Mouse (Mus musculus) left cerebral cortex, postnatal 10 days (tissue): Measurements from ENCODE around the gene Cx3cr1. TPM values are rescaled to one million over a fixed set of nuclear protein-coding genes. Genes with fewer than 3 reads are reported as not detected.

Experiments
- DNase-seq, 2 experiments: peaks; one replicate each; pipeline ENCODE4 v3.0.0; 2021 to 2022; ENCODE audit warnings: low spot score in 2 of 2, mixed read lengths in 1 of 2; ENCODE audit errors: extremely low spot score in 1 of 2
- intact Hi-C: fragments of 180-260 bp; cut with DNase I; formaldehyde crosslinking; loops from one replicate; pipeline ENCODE4 v1.15.1; 2025
- total RNA-seq, 2 experiments: library from RNA; stranded (reverse); gene quantifications; 2 replicates each; pipeline ENCODE4 v1.2.3; 2021

Gene Cx3cr1
- total RNA-seq, 2 experiments from 2014 or later, result 31.9 to 33.5 TPM

- DNase-seq, result no peak
- intact Hi-C loops, result loop anchor here (2.0 to 5.0 kb wide), 2 partner anchors 27 to 48 kb away; no protein-coding TSS in a partner anchor
These were observed 59.8 kb downstream of the Cx3cr1 start for GRCm38 (mm10) chr9:120009871-120010270.

DNA sequence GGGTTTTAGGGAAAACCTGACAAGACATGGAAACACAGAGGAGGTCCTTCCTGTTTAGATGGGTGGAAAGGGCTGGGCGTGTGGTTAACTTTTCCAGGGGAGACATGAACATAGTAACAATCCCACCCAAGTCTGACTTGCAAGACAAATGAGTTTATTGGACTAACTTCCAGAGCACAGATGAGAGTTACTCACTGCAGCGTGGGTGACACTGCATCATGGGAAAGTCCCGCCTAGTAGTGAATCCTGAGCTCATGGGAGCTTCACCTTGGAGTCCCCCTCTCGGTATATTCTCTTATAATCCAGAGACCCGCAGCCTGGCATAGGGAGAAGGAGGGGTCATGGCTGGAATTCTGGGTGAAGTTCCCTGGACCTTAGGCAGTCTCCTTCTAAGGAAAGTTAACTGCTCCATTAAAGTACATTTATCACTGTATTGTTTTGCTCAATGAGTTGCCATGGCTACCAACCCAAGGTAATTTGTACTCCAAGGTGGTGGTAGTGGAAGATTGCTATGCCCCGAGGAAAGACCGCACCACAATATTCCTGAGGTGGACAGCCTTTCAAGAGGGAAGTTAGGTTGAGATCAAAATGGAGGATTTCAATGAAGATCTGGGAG, 60.3 kb downstream of the Cx3cr1 start:
- no peak for DNase-seq
- intact Hi-C loops, result no loop called here

- intact Hi-C loops, result no loop called here
- DNase-seq, result no peak
These were observed 61.8 kb downstream of the Cx3cr1 start for GRCm38 (mm10) chr9:120007833-120008232.

DNA sequence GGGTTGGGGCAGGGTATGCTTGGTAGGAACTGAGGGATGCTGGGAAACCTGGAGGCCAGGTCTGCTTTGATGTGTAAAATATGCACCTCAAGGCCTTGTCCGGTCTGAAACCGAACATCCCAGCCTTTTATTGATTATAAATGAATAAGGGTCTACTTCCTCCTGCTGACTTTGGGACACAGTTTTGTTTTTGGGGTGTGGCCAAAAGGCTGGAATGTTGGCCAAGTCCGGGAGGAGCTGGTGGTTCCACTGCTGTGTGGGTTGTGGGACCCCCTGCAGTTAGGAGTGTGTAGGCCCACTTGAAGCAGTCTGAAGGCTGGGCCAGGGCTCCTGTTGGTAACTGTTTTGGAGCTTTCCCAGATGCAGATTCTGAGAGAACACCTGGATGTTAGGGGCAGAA, 63.7 kb downstream of the Cx3cr1 start:
- intact Hi-C loops, result no loop called here

GRCm38 (mm10) chr9:120002893-120003292, 66.8 kb downstream of the Cx3cr1 start:
- intact Hi-C loops, result no loop called here
- DNase-seq, result no peak

More for the DNA sequence above, 63.7 kb downstream of the Cx3cr1 start:
- no peak for DNase-seq

DNA sequence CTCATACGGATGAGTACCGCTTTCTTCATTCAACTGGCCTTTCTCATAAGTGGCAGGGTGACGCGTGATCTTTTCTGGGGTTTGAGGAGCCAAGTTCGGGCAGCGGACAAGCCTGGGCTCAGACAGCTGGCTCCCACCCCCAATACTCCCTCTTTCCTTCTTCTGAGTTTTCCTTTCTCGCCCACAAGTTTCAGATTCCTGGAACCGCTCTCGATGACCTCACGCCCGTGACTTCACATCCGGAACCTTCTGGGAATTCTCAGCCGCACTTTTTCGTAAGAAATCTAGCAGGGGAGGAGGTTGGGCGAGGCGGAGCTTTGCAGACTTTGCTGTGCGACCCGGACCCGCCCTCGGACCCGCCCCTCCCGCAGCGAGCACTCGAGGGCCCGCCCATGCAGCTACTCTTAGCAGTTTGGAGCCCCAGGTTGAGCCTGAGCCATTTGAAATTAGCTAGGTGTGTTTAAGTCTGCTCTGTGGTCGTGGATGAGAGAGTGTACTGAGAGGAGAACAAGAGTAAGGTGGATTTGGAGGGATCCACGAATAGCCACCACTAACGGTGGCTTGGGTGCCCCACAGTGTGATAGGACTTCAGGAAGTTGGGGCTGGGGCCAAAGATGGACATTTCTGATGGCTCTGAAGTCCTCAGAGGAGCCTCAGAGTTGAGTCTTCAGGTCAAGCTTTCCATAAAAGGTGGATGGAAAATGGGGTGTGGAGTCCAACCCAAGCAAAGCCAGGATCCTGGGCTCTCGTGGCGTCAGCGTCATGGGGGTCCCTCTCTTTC, 67.5 kb downstream of the Cx3cr1 start:
- intact Hi-C loops, result no loop called here

DNA sequence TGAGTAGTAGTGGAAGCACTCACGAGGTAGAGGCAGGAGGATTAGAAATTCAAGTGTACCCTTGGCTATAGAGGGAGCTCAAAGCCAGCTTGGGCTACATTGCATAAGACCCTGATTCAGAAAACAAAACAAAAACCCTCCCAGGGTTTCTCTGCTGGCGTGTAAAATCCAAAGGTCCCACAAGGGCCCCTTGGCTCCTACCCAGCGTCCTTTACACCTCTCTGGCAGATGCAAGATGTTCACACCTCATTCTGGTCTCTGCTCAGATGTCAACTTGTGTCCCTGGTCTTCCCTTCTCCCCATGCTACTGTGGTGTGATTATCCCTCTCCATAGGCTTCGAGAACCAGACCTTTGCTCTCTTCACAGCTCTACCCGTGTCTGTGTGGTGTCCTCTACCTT, 68.9 kb downstream of the Cx3cr1 start:
- DNase-seq, result no peak
- intact Hi-C loops, result no loop called here

More for the DNA sequence above, 67.5 kb downstream of the Cx3cr1 start:
- DNase-seq, result peak; percentile 59 to 89

GRCm38 (mm10) chr9:119999636-120000035, 70.0 kb downstream of the Cx3cr1 start:
- intact Hi-C loops, result no loop called here
- no peak for DNase-seq

GRCm38 (mm10) chr9:119998776-119999175, 70.9 kb downstream of the Cx3cr1 start:
- intact Hi-C loops, result no loop called here

DNA sequence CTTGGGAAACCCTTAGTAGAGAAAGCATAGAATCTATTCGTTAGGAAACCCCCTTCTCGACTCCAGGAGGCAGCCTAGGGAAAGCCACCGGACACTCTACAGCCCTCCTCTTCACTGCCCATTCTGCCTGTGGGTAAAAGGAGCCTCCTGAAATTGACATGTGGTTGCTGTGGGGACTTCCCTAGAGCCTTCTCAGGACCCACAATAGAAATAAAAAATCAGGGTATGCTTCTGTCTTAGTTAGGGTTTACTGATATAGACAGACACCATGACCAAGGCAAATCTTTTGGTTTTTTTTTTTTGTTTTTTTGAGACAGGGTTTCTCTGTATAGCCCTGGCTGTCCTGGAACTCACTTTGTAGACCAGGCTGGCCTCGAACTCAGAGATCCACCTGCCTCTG, 73.6 kb downstream of the Cx3cr1 start:
- DNase-seq, result no peak
- intact Hi-C loops, result no loop called here

More at GRCm38 (mm10) chr9:119998776-119999175, 70.9 kb downstream of the Cx3cr1 start:
- no peak for DNase-seq

- intact Hi-C loops, result no loop called here
- no peak for DNase-seq
These were observed 75.5 kb downstream of the Cx3cr1 start for GRCm38 (mm10) chr9:119994207-119994606.

DNA sequence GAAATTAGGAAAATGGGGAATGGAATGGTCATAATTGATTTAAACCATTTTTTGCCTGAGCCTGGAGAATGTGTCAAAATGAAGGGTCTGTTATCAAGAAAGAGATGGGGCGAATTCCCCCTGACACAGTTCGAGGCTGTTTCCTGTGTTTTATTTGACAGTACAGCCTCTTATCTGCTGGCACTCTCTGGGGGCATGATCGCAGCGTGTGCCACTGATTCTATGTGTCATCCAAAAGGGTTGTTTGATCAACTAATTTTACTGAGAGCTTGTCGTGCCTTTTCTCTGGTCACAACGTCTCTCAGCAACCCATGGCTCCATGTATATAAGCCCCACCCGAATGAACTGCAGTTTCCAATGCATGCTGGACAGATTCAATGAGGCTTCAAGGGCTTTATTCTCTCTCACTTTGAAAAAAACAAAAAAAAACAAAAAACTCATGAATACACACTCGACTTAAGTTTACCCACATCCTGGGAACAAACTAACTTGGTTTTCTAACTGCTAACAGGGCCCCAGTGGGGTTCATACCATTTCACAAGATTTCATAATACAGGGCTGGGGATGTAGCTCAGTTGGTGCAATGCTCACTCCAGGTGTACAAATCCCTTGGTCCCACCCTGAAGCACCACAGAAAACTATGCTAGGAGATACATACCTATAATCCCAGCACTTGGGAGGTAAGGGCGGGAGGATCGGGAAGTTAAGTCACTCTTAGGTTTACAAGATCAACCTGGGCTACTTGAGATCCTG, 76.4 kb downstream of the Cx3cr1 start:
- DNase-seq, result no peak
- intact Hi-C loops, result no loop called here

DNA sequence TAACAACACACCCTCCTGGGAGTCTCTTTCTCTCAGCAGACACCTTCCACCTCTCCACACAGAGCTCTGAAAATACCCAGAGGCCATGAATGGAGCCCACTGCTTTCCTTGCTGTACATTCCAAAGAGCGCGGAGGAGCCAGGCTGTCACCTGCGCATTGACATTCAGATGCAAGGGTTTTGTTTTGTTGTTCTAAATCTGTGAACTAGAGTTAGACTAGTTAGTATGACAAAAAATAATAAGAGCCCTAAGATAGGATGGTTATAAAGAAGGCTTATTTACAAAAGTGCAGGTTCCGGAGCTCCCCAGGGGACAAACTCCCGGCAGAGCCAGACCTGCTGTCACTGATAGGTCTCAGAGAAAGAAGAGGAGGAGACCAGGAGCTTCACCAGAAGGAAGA, 78.4 kb downstream of the Cx3cr1 start:
- intact Hi-C loops, result no loop called here
- DNase-seq, result no peak

DNA sequence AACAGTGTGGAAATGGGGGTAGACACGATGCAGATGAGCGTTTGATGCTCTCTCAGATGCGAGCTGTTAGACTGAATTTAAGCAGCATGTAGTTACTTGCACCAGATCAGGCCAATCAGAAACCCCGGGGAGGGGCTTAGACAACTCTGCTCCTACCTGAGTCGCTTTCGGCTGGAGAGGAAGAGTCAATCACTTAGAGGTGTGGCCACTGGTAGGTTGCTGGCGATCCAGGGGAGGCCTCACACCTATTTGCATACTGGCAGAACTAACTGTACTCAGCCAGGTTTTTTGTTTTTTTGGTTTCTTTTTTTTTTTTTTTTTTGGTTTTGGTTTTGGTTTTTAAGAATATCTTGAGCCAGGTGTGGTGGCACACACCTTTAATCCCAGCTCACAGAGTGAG, 81.4 kb downstream of the Cx3cr1 start:
- no peak for DNase-seq
- intact Hi-C loops, result no loop called here

GRCm38 (mm10) chr9:119985881-119986574, 83.7 kb downstream of the Cx3cr1 start:
- intact Hi-C loops, result no loop called here
- DNase-seq, result no peak

DNA sequence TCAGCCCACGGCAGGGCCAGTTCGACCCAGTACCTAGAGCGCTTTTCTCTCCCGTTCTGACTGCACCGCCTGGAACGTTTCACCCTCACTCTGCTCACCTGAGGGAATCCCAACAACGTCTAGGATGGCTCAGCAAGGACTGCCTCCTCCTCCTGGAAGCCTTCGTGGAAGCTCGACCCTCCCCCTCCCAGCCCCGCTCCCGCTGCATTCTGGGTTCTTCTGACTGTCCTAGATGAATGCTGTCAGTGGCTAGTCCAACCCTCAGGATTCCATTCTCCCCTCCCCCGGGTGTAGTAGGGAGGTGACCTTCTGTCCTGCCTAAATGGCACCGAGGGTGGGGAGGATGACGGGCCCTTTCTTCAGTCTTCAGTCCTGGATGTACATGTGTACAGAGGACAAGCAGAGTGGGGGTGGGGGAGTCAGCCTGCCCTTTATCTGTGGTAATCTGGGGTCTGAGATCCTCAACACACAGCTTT, 85.1 kb downstream of the Cx3cr1 start, which contains the start of gene Csrnp1:
Csrnp1 (minus strand) TSS at position 123 of the 476 bp plus-strand sequence.
- intact Hi-C loops, result loop anchor here (5.0 kb wide), 1 partner anchor 47 kb away; the partner anchor contains the start of genes Gorasp1 and Ttc21a
- peak in 1 of 2 experiments; percentile 38 for DNase-seq

- intact Hi-C loops, result loop anchor here (2.0 to 5.0 kb wide), 2 partner anchors 27 to 47 kb away; partner anchors contain the start of genes Gorasp1 and Ttc21a
These were observed 85.8 kb downstream of the Cx3cr1 start for GRCm38 (mm10) chr9:119983585-119984535.

More at GRCm38 (mm10) chr9:119983585-119984535, 85.8 kb downstream of the Cx3cr1 start:
- DNase-seq, result peak; percentile 69 to 94
